Mouse (Mus musculus) left cerebral cortex, postnatal 25 days (tissue): ENCODE measurements at regions not wholly inside any gene's neighbourhood (a gene's known extent, or its start where the extent isn't known, plus 50 kb on each side); places are given as distances from the start of the nearest gene placed in this dataset.

ENCODE experiments used
- DNase-seq, 2 experiments: peaks; one replicate each; pipeline ENCODE4 v3.0.0; 2022; ENCODE audit warnings: low spot score in 2 of 2, mixed read lengths in 1 of 2
- intact Hi-C: fragments of 180-260 bp; cut with DNase I; formaldehyde crosslinking; loops from one replicate; pipeline ENCODE4 v1.15.1; 2025

DNA sequence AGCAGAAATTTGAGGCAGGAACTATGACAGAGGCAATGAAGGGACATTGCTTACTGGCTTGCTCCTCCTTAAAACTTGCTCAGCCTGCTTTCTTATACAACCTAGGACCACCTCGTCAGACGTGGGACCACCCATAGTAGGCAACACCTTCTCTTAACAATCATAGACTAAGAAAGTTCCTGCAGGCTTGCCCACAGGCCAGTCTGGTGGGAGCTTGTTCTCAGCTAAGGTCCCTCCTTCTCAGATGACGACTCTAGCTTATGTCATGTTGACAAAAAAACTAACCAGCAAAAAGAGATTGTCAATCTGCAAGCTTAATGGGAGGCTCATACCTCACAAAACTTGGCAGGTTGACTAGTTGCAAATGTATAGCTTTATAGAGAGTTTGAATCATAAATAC lies 56.5 kb upstream of the Lsm6 start:
- DNase-seq, result no peak
- intact Hi-C loops, result no loop called here

GRCm38 (mm10) chr8:78889708-78890107 lies 68.8 kb upstream of the Lsm6 start:
- intact Hi-C loops, result no loop called here

DNA sequence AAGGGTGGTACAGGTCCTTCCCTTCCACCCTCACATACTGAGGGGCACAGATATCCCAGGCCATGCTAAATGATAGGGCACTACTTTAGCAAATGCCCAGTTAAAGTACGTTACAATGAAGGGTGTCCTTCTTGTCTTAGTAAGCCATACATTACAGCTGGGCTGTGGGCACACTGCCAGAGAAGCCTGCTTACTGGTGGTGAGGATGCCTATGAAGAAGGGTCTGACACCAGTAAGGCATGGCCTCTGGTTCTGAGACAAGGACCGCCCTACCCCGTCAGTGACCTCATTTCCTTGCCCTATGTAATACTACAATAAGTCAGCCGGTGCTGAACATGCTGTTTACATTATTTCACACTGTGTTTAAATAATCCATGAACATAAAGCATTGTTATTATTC lies 69.6 kb upstream of the Lsm6 start:
- DNase-seq, result no peak
- intact Hi-C loops, result no loop called here

More at GRCm38 (mm10) chr8:78889708-78890107, 68.8 kb upstream of the Lsm6 start:
- DNase-seq, result peak in 1 of 2 experiments; percentile 9

GRCm38 (mm10) chr8:78899887-78900286 lies 78.9 kb upstream of the Lsm6 start:
- intact Hi-C loops, result loop anchor here (5.0 kb wide), 1 partner anchor 663 kb away; no protein-coding TSS in a partner anchor
- peak; percentile 55 to 66 for DNase-seq

GRCm38 (mm10) chr8:78903034-78903433 lies 82.1 kb upstream of the Lsm6 start:
- DNase-seq, result no peak
- intact Hi-C loops, result loop anchor here (5.0 kb wide), 1 partner anchor 666 kb away; no protein-coding TSS in a partner anchor

DNA sequence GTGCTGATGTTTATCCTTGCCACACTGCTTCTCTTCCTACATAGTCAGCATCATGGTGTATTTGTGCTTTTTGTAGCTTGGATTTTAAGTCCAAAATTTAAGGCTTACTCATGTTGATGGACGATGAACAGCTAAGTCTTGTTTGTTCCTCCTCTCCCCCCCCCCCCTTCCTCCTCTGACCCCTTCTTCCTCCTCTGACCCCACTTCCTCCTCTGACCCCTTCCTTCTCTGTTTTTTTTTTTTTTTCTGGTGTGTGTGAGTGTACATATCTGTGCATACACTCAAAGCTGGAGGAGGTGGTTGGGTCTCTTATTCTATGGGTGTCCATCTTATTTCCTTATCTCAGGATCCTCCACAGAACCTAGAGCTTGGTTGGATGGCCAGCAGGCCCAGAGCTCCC lies 87.0 kb upstream of the Lsm6 start:
- DNase-seq, result no peak
- intact Hi-C loops, result no loop called here

DNA sequence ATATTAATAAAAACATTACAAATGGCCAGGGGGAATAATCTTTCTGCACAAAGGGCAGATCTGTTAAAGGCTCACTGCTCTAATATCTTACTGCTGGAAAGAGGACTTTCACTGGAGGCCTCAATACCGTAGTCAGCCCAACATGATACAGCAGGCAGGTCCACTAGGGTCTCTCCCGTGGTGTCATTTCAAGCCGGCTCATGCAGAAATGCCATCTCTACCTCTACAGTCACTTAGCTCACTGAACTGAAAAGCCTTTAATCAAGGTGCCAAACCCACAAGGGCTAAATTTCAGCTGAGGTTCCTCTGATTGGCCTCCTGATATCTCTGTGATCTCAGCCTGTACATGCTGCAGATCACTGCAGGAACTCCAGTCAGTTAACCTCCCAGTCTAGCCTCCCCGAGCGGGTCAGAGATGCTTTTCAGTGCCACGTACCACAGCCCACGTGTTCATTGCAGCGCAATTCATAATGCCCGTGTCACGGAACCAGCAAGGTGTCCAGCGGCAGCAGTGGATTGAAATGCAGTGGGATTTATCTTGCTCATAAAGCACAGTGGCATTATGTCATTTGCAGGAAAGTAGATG lies 90.4 kb upstream of the Lsm6 start:
- DNase-seq, result no peak

GRCm38 (mm10) chr8:78912470-78912869 lies 91.5 kb upstream of the Lsm6 start:
- no peak for DNase-seq
- intact Hi-C loops, result no loop called here

More for the DNA sequence above, 90.4 kb upstream of the Lsm6 start:
- intact Hi-C loops, result no loop called here

- intact Hi-C loops, result no loop called here
- no peak for DNase-seq
These were observed 92.9 kb upstream of the Lsm6 start for GRCm38 (mm10) chr8:78913823-78914222.

- DNase-seq, result no peak
- intact Hi-C loops, result no loop called here
These were observed 97.4 kb upstream of the Zfp827 start for GRCm38 (mm10) chr8:78930610-78931397.

- intact Hi-C loops, result no loop called here
- DNase-seq, result no peak
These were observed 96.2 kb upstream of the Zfp827 start for GRCm38 (mm10) chr8:78932069-78932468.

DNA sequence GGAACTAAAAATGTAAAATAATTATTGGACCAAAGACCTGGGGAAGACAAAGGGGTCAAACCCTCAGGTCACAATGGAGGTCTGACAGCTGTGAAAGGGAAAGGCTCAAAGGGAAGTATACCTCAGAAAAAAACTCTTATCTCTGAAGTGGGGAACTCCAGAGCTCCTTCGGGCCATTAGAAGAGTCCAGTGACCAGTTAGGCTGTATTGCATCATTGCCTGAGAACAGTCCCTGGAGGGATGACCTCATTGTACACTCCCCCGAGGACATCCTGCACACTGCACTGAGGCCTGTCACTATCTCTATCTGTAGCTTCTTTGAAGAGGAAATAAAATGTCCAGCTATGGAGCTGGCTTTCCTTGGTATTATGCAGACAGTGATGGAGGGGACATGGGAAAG lies 88.2 kb upstream of the Zfp827 start:
- intact Hi-C loops, result no loop called here
- DNase-seq, result no peak

- peak; percentile 9 to 84 for DNase-seq
- intact Hi-C loops, result loop anchor here (1.0 kb wide), 2 partner anchors 89 to 200 kb away; no protein-coding TSS in a partner anchor
These were observed 86.7 kb upstream of the Zfp827 start for GRCm38 (mm10) chr8:78941558-78941957.

- DNase-seq, result peak in 1 of 2 experiments; percentile 67
- intact Hi-C loops, result no loop called here
These were observed 83.9 kb upstream of the Zfp827 start for GRCm38 (mm10) chr8:78944367-78944766.

DNA sequence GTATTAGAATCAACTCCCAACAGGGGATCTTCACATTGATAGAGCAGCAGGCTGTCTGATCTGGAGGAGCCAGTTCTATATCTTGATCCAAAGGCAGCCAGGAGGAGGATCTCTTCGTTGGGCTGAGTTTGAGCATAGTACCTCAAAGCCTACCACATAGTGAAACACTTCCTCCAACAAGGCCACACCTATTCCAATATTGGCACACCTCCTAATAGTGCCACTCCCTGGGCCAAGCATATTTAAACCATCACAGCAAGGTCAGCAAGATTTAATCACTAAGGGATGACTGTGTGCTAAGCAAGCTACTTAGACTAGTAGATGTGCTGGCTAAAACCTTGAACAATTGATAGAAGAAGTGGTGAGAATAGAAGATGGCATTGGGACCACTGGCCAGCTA lies 82.6 kb upstream of the Zfp827 start:
- no peak for DNase-seq
- intact Hi-C loops, result no loop called here

GRCm38 (mm10) chr8:78946085-78946484 lies 82.2 kb upstream of the Zfp827 start:
- intact Hi-C loops, result no loop called here
- no peak for DNase-seq

DNA sequence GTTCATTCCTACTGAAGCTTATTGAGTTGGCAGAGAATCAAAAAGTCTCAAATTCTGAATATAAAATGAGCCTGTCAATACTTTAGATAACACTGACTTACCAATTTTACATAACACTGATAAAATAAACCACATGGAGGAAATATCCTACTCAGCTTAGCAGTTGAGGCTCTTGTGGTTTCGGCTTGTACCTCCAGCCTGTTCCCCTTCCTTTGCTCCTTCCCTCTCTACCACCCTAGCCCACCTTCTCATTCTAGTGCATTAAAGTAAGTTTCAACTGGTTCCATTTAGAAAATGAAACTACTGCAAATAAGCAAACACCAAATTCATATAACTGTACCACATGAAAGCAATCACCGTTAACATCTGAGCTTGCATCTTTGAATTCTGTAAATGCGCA lies 53.2 kb upstream of the Zfp827 start:
- DNase-seq, result no peak
- intact Hi-C loops, result no loop called here
